ENCODE assay signal across 42 mouse cellular contexts in the genomic region with DNA sequence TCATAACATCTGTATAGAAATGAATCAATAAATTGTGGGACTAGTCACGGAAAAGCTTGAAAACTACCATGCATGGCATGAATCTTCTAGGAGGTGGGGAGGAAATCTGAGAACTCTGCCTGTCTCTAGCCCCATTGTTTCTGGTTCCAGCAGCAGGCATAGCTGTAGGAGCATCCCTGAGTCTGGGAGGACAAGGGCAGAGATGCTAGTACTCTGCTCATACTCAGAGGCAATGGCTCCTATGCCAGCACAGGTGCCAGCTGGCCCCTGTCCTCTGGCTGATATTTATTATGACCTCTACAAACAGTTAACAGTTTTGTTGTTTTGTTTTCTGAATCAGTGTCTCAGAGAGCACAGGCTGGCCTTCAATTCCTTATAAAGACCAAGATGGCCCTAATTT. TPM values are rescaled to one million over a fixed set of nuclear protein-coding genes. Genes with fewer than 3 reads are reported as not detected.
"Had no signal": no experiment of that assay in that cellular context is flagged by ENCODE, and none has a peak within 500 bp of the region (broad histone marks: within the 10 kb centered on the region; RNA-seq: fewer than 3 reads in every experiment).

No protein-coding gene starts in this region.

- ATAC-seq: hindbrain, embryonic 16.5 days; hindbrain, postnatal 0 days; inflammation-experienced regulatory T-cells, adult 6 months; intestine, embryonic 15.5 days; intestine, embryonic 16.5 days; intestine, postnatal 0 days had no signal

- H3K4me1 ChIP-seq: heart, embryonic 10.5 days; heart, embryonic 12.5 days; heart, embryonic 13.5 days; heart, embryonic 15.5 days; hindbrain, embryonic 10.5 days; hindbrain, embryonic 12.5 days; hindbrain, embryonic 15.5 days; intestine, embryonic 15.5 days; kidney, embryonic 15.5 days had no signal

- DNase-seq: heart, postnatal 10 days; heart, postnatal 14 days; heart, postnatal 36 days; heart, postnatal 4 days; kidney, postnatal 10 days; kidney, postnatal 4 days; layer of hippocampus, postnatal 36 days had no signal

- H3K36me3 ChIP-seq: heart, embryonic 10.5 days; heart, embryonic 12.5 days; heart, embryonic 13.5 days; heart, embryonic 15.5 days; hindbrain, embryonic 10.5 days; hindbrain, embryonic 12.5 days; hindbrain, embryonic 13.5 days; hindbrain, embryonic 15.5 days; intestine, embryonic 15.5 days; kidney, embryonic 15.5 days had no signal

- H3K27ac ChIP-seq: heart, embryonic 10.5 days; heart, embryonic 13.5 days; heart, embryonic 15.5 days; hindbrain, embryonic 10.5 days; hindbrain, embryonic 12.5 days; hindbrain, embryonic 13.5 days; hindbrain, embryonic 14.5 days; hindbrain, embryonic 15.5 days; hindbrain, postnatal 0 days; intestine, embryonic 15.5 days; kidney, embryonic 15.5 days; kidney, postnatal 0 days had no signal

- H3K9me3 ChIP-seq: heart, embryonic 10.5 days; heart, embryonic 12.5 days; heart, embryonic 13.5 days; heart, embryonic 15.5 days; hindbrain, embryonic 10.5 days; hindbrain, embryonic 12.5 days; hindbrain, embryonic 13.5 days; hindbrain, embryonic 15.5 days; intestine, embryonic 15.5 days; kidney, embryonic 15.5 days had no signal

- H3K4me3 ChIP-seq: heart, embryonic 10.5 days; heart, embryonic 12.5 days; heart, embryonic 13.5 days; heart, embryonic 15.5 days; hindbrain, embryonic 10.5 days; hindbrain, embryonic 12.5 days; hindbrain, embryonic 13.5 days; hindbrain, embryonic 15.5 days; intestine, embryonic 15.5 days; kidney, embryonic 15.5 days; layer of hippocampus, adult 2 months had no signal

- H3K9ac ChIP-seq: heart, embryonic 12.5 days; heart, embryonic 13.5 days; heart, embryonic 15.5 days; hindbrain, embryonic 12.5 days; hindbrain, embryonic 13.5 days; hindbrain, embryonic 14.5 days; hindbrain, embryonic 15.5 days; intestine, embryonic 15.5 days; kidney, embryonic 15.5 days had no signal

- H3K4me2 ChIP-seq: heart, embryonic 11.5 days; heart, embryonic 12.5 days; heart, embryonic 13.5 days; heart, embryonic 15.5 days; hindbrain, embryonic 12.5 days; hindbrain, embryonic 13.5 days; hindbrain, embryonic 14.5 days; hindbrain, embryonic 15.5 days; intestine, embryonic 15.5 days; kidney, embryonic 15.5 days had no signal

- H3K27me3 ChIP-seq: heart, embryonic 15.5 days; hindbrain, embryonic 12.5 days; hindbrain, embryonic 13.5 days; hindbrain, embryonic 15.5 days; intestine, embryonic 15.5 days; kidney, embryonic 15.5 days had no signal

RNA-seq across cellular contexts. Expression of gene Galntl5, which starts 16.9 kb away (rescaled TPM):
- total RNA-seq: heart, adult 8-10 months; heart, postnatal 10 days; heart, postnatal 14 days; heart, postnatal 36 days; heart, postnatal 4 days; hematopoietic stem cell, adult 5-6 weeks; hindbrain, postnatal 0 days; layer of hippocampus, adult 18-20 months; layer of hippocampus, adult 2 months; layer of hippocampus, adult 8-10 months; layer of hippocampus, postnatal 10 days; layer of hippocampus, postnatal 14 days; layer of hippocampus, postnatal 25 days; layer of hippocampus, postnatal 36 days had no signal
- polyA plus RNA-seq: heart, embryonic 10.5 days; heart, embryonic 11.5 days; heart, embryonic 12.5 days; heart, embryonic 13.5 days; heart, embryonic 14.5 days; heart, embryonic 15.5 days; heart, embryonic 16.5 days; heart, postnatal 0 days; hindbrain, embryonic 10.5 days; hindbrain, embryonic 11.5 days; hindbrain, embryonic 12.5 days; hindbrain, embryonic 13.5 days; hindbrain, embryonic 14.5 days; hindbrain, embryonic 15.5 days; hindbrain, embryonic 16.5 days; hindbrain, postnatal 0 days; inflammation-experienced regulatory T-cells, adult 6 months; intestine, embryonic 14.5 days; intestine, embryonic 15.5 days; intestine, embryonic 16.5 days; intestine, postnatal 0 days; kidney, embryonic 14.5 days; kidney, embryonic 15.5 days; kidney, embryonic 16.5 days; kidney, postnatal 0 days; large intestine, adult 2 months had no signal

RNA-seq across cellular contexts. Expression of gene E130116L18Rik, which starts 58.6 kb away (rescaled TPM):
- total RNA-seq: heart, adult 8-10 months; heart, postnatal 10 days; heart, postnatal 14 days; heart, postnatal 36 days; heart, postnatal 4 days; hematopoietic stem cell, adult 5-6 weeks; hindbrain, postnatal 0 days; layer of hippocampus, adult 18-20 months; layer of hippocampus, adult 2 months; layer of hippocampus, adult 8-10 months; layer of hippocampus, postnatal 10 days; layer of hippocampus, postnatal 14 days; layer of hippocampus, postnatal 25 days; layer of hippocampus, postnatal 36 days had no signal
- polyA plus RNA-seq: heart, embryonic 10.5 days; heart, embryonic 11.5 days; heart, embryonic 12.5 days; heart, embryonic 13.5 days; heart, embryonic 14.5 days; heart, embryonic 15.5 days; heart, embryonic 16.5 days; heart, postnatal 0 days; hindbrain, embryonic 10.5 days; hindbrain, embryonic 11.5 days; hindbrain, embryonic 12.5 days; hindbrain, embryonic 13.5 days; hindbrain, embryonic 14.5 days; hindbrain, embryonic 15.5 days; hindbrain, embryonic 16.5 days; inflammation-experienced regulatory T-cells, adult 6 months; intestine, embryonic 14.5 days; intestine, embryonic 15.5 days; intestine, embryonic 16.5 days; kidney, adult 2 months; kidney, embryonic 14.5 days; kidney, embryonic 16.5 days; large intestine, adult 2 months had no signal
